In genomic region chr12:25254716-25255115, GRCm38 (mm10) we compare ENCODE assay signal across 12 mouse cellular contexts.
DNase-seq lines count a peak whose midpoint lies in the region; TF ChIP-seq lines count a peak whose summit lies in the region.
"Had no signal": no experiment of that assay in that cellular context is flagged by ENCODE, and none has a peak within 500 bp of the region (broad histone marks: within the 10 kb centered on the region; RNA-seq: fewer than 3 reads in every experiment).

No protein-coding gene starts in this region.

- DNase-seq in spleen, postnatal 36 days (ENCODE audit: low spot score in 2 of 2) = peak; percentile 40 to 46
- no peak for DNase-seq in spleen, postnatal 10 days (ENCODE audit: low spot score in 2 of 2)
- DNase-seq in induced T-regulatory cell, adult 2 months (ENCODE audit: low read depth) = peak; percentile 63
- peak; percentile 39 for DNase-seq in thymus, adult 2 months
- DNase-seq in hindbrain, embryonic 10.5 days (ENCODE audit: low spot score) = no peak
- no peak for DNase-seq in limb, embryonic 10.5 days (ENCODE audit: low spot score)
- no peak for DNase-seq in kidney, postnatal 14 days
- DNase-seq: gastrocnemius, postnatal 14 days; heart, postnatal 10 days had no signal

- peaks cover 7% of the 10 kb centered on the region; the same call in 1 of the 2 replicates for H3K9me3 ChIP-seq in hindbrain, embryonic 10.5 days
- H3K9me3 ChIP-seq in limb, embryonic 10.5 days (replicated peaks) = no peaks in the 10 kb centered on the region
- H3K9me3 ChIP-seq: limb, embryonic 15.5 days had no signal

- H3K36me3 ChIP-seq in thymus, adult 2 months (ENCODE audit: control insufficient read depth, insufficient read depth, low read length) = no peaks in the 10 kb centered on the region
- H3K36me3 ChIP-seq in hindbrain, embryonic 10.5 days = no peaks in the 10 kb centered on the region
- no peaks in the 10 kb centered on the region for H3K36me3 ChIP-seq in limb, embryonic 10.5 days
- H3K36me3 ChIP-seq: forebrain, embryonic 10.5 days; limb, embryonic 15.5 days had no signal

- H3K27ac ChIP-seq in thymus, adult 2 months (ENCODE audit: control insufficient read depth, insufficient read depth, low read length) = peak overlapping the region; percentile 27; the same call in 1 of the 2 replicates
- H3K27ac ChIP-seq in hindbrain, embryonic 10.5 days = no peak overlapping the region
- H3K27ac ChIP-seq in limb, embryonic 10.5 days = no peak overlapping the region
- H3K27ac ChIP-seq: forebrain, embryonic 10.5 days; hindbrain, postnatal 0 days; limb, embryonic 15.5 days had no signal

- WGBS in thymus, adult 2 months = 5% methylated on average over 6 of the region's 6 CpGs
- WGBS in hindbrain, embryonic 10.5 days = 91% methylated on average over 6 of the region's 6 CpGs
- WGBS in limb, embryonic 10.5 days = 90% methylated on average over 6 of the region's 6 CpGs

- no peak overlapping the region for H3K4me3 ChIP-seq in thymus, adult 2 months (ENCODE audit: control insufficient read depth, insufficient read depth, low read length)
- no peak overlapping the region for H3K4me3 ChIP-seq in hindbrain, embryonic 10.5 days
- no peak overlapping the region for H3K4me3 ChIP-seq in limb, embryonic 10.5 days
- H3K4me3 ChIP-seq: forebrain, embryonic 10.5 days; limb, embryonic 15.5 days had no signal

- no peak for TF ChIP-seq CTCF in thymus, adult 2 months (IDR thresholded peaks at IDR 0.05; ENCODE audit: borderline replicate concordance, control insufficient read depth, extremely low read depth, insufficient read depth, low read length, poor library complexity)

- TF ChIP-seq POLR2A in thymus, adult 2 months (IDR thresholded peaks at IDR 0.05; ENCODE audit: control insufficient read depth, extremely low read depth, insufficient read depth, low read length, poor library complexity) = no peak

- no peaks in the 10 kb centered on the region for H3K27me3 ChIP-seq in thymus, adult 2 months (ENCODE audit: control insufficient read depth, insufficient read depth, low read length)
- H3K27me3 ChIP-seq in hindbrain, embryonic 10.5 days (ENCODE audit: insufficient read depth, poor library complexity, severe bottlenecking) = no peaks in the 10 kb centered on the region
- H3K27me3 ChIP-seq in limb, embryonic 10.5 days (ENCODE audit: low read depth, poor library complexity, severe bottlenecking) = no peaks in the 10 kb centered on the region
- H3K27me3 ChIP-seq: limb, embryonic 15.5 days had no signal

- peaks cover 40% of the 10 kb centered on the region for H3K4me1 ChIP-seq in thymus, adult 2 months (replicated peaks; ENCODE audit: control insufficient read depth, insufficient read depth, low read length)
- H3K4me1 ChIP-seq in hindbrain, embryonic 10.5 days (replicated peaks) = peaks cover 16% of the 10 kb centered on the region
- H3K4me1 ChIP-seq in limb, embryonic 10.5 days = peaks cover 14% of the 10 kb centered on the region
- H3K4me1 ChIP-seq: limb, embryonic 15.5 days had no signal

Comparison
In these comparisons a context has a peak if more than half of its experiments do, and no peak if none do; other contexts are left out.
1. DNase-seq: peak in spleen, postnatal 36 days (2 of 2), induced T-regulatory cell, adult 2 months (single experiment) and thymus, adult 2 months (single experiment); none in spleen, postnatal 10 days (0 of 2), hindbrain, embryonic 10.5 days (single experiment), limb, embryonic 10.5 days (single experiment) and kidney, postnatal 14 days (single experiment).